Mouse (Mus musculus) gastrocnemius, postnatal 4 days (tissue): ENCODE data around the gene 1810055G02Rik. TPM values are rescaled to one million over a fixed set of nuclear protein-coding genes. Genes with fewer than 3 reads are reported as not detected.

ENCODE experiments used
- DNase-seq, 2 experiments: peaks; one replicate each; pipeline ENCODE4 v3.0.0; 2021 to 2022; ENCODE audit warnings: low spot score in 2 of 2, mixed read lengths in 2 of 2
- long read RNA-seq, 2 experiments: library from polyadenylated mRNA; stranded (forward); transcript quantifications; one replicate each; pipeline ENCODE4 v2.0.0; 2021
- total RNA-seq, 2 experiments: library from RNA; stranded (reverse); gene quantifications; 2 replicates each; pipeline ENCODE4 v1.2.3; 2021

1810055G02Rik gene
- 10 to 100 TPM; 29.8 to 29.9 TPM for total RNA-seq
- long read RNA-seq, experiment 1, transcript 1810055G02Rik-201 (4 exons, 1,882 nt), result major isoform, 14 of 25 reads
- long read RNA-seq, experiment 1, partial matches to known transcripts, result 1 of 25 reads
- long read RNA-seq, experiment 1, other reads (novel, unspliced or antisense), result 0 of 25 reads
- long read RNA-seq, experiment 2, transcript 1810055G02Rik-201 (4 exons, 1,882 nt), result major isoform, 19 of 30 reads
- long read RNA-seq, experiment 2, partial matches to known transcripts, result 1 of 30 reads
- long read RNA-seq, experiment 2, other reads (novel, unspliced or antisense), result 4 of 30 reads

- DNase-seq, result peak; percentile 97 to 98
These were observed at the start of gene 1810055G02Rik for GRCm38 (mm10) chr19:3708078-3709012. 1810055G02Rik (plus strand) TSS chr19:3708293.

DNA sequence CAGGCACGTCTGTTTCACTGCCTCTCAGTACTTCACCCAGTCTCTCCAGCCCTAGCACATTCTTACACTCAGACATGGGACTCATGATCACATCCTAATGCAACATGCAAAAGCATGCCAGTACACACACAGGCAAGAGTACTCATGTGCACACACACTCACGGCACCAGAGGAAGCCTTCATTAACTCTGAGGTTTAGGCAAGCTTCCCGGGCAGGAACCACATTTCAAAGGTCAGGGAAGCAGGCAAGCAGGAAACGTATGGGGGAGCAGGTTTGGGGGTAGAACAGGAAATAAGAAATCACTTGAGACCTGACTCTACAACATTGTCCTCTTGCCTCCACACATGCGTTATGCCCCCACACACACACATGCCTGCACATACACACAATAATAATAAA lies 42.6 kb upstream of the 1810055G02Rik start:
- DNase-seq, result no peak

- no peak for DNase-seq
These were observed 41.5 kb upstream of the 1810055G02Rik start for GRCm38 (mm10) chr19:3666632-3667031.

DNA sequence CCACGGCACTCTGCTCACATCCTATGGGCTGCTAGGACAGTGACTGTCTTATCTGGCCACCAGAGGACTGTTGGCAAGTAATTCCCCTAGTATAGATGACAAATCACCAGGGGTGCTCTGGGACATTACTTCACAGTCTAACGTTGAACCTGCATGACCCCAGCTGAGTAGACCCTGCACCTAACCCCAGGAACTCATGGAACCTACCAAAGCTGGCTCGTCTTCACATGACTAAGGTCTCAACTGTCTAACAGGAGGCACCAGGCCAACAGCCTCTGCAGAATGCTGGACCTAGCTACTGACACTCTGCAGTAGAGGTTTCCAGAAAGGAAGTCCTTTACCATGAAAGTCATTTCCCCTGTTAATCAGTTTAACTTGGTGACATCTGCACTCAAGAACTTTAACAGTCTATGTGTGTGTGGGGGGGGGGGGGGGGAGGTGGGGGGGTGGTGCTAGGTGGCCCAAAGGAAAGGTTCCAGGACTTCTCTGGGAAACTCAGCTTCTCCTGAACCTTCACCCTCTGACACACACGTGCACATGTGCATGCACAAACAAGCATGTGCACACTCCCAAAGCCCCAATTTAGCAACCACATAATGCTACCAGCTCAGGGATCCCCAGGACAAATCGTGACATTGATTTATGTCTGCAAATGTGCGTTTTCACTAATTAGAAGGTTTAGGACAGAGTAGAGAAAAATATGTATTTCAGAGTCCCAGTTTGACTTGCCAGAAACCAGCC lies 40.8 kb upstream of the 1810055G02Rik start:
- DNase-seq, result no peak

DNA sequence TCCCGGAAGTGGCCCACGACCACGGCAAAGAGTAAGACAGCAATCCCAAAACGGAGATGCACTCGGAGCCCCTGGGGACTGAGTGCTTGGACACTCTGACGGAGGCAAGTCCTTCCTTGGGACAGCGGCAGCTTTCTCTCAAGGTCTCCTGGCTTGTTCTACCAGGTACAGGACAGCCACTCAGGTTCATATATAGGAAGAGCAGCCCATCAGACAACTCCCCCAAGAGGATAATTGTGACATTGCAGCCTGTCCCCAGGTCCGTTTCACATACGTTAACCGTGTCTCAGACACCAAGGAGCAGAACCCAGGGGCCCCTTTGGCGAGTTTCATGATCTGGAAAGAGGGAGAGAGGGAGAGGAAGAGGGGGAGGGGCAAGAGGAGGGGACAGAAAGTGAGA lies 40.1 kb upstream of the 1810055G02Rik start:
- no peak for DNase-seq

- DNase-seq, result no peak
These were observed 39.5 kb upstream of the 1810055G02Rik start for GRCm38 (mm10) chr19:3668551-3668950.

DNA sequence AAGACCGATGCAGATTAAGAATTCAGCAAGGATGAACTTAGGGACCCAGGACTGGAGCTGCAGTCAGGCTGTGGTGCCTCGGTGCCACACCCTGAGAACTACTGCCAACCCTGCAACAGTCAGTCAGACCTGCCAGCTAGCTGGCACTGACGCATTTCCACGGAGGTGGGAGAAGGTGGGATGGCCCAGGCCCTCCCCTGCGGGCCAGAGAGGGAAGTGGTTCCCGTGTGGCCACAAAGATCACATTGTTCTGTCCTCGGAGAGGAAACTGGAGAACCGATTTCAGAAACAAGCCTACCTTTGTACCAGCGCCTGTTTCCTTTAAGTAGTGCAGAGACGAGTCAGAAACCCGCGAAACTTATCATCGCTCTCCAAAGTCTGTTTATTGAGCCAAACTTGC lies 39.0 kb upstream of the 1810055G02Rik start:
- no peak for DNase-seq

DNA sequence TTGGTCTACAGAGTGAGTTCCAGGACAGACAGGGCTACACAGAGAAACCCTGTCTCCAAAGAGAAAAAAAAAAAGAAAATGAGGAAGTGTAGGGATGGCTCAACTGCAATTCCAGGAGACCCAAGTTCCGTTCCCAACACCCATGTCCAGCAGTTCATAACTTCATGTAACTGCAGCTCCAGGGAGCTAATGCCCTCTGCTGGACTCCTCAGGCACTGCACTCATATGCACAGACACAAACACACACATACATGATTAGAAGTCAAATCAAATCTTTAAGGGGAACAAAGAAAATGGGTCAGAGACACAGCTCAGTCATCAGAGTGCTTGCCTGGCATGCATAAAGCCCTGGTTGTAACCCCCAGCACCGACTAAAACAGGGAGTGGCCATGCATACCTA lies 34.9 kb upstream of the 1810055G02Rik start:
- no peak for DNase-seq

GRCm38 (mm10) chr19:3674122-3674855 lies 33.8 kb upstream of the 1810055G02Rik start:
- DNase-seq, result no peak

DNA sequence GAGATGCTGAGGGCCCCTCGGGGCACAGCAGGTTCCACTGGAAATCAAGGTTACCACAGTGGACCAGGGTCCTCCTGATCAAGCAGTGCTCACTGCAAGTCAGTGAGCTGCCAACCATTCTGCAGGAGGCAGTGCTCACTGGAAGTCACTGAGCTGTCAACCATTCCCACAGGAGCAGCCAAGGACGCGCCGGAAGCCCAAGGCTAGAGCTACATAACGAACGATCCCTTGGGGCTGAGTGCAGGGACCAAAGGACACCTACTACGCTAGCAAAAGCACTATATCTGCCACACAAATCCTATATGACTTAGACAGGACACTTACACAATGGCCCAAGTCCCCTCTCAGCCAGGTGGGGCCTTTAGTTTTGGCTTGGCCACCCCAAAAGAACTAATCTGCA lies 27.4 kb upstream of the 1810055G02Rik start:
- DNase-seq, result no peak

GRCm38 (mm10) chr19:3681310-3681934 lies 26.7 kb upstream of the 1810055G02Rik start:
- peak; percentile 78 to 90 for DNase-seq

GRCm38 (mm10) chr19:3684414-3684813 lies 23.7 kb upstream of the 1810055G02Rik start:
- DNase-seq, result no peak

DNA sequence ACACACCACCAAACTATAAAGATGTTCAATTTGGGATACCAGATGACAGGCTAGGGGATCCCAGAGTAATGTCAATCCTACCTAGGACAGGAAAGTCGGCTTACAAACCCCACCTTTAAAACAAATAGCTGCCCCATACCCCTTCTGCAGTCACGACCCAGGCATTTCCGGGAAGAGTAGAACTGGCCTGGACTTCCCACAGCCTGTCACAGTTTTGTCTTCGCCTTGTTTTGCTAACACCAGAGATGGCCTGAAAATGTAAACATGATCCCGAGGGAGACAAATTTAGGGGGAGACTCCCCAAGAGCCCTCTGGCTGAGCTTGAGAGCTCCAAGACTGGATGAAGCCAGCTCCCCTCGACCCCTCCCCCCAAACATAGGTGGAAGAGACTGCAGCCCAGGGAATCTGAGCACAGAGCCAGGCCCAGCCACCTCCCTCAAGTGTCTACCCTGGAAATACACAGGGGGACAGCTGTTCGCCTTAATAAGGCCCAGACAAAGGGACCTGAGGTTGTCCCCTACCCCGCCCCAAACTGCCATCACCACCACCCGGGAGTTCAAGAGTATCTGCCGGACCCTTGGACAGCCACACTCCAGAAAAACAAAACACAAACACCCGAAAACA lies 23.0 kb upstream of the 1810055G02Rik start:
- no peak for DNase-seq

- peak in 1 of 2 experiments; percentile 62 for DNase-seq
These were observed 22.4 kb upstream of the 1810055G02Rik start for GRCm38 (mm10) chr19:3685611-3686214.

DNA sequence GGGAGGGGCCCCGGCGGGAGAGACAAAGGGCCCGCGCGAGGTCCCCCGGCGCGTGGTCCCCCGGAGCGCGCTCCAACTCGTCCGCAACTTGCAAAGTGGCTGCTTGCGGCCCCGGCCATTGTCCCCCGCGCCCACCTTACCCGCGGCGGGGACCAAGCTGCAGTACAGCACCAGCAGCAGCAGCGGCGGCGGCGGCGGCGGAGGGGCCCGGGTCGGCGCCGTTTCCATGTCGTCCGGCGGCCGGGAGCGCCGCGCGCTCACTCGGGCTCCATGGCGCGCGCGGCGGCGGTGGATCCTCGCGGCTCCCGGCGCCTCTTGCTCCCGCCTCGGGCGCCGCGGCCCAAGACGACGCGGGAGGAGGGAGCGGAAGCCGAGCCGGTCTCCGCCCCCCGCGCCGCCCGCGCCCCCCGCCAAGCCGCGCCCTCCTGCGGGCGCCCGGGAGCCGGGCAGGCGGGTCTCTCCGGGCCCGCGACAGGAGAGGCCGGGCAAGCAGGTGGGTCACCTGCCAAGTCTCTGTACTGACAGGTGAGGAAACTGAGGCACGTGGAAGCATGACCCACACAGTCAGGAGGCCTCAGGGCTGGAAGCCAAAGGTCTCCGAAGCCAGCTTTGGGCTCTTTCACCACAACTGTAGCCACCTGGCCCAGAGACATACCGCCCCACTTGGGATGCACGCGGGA lies 21.7 kb upstream of the 1810055G02Rik start, which contains the start of gene Lrp5:
Lrp5 (minus strand) TSS at position 350 of the 680 bp plus-strand sequence.
- DNase-seq, result peak; percentile 46 to 67

DNA sequence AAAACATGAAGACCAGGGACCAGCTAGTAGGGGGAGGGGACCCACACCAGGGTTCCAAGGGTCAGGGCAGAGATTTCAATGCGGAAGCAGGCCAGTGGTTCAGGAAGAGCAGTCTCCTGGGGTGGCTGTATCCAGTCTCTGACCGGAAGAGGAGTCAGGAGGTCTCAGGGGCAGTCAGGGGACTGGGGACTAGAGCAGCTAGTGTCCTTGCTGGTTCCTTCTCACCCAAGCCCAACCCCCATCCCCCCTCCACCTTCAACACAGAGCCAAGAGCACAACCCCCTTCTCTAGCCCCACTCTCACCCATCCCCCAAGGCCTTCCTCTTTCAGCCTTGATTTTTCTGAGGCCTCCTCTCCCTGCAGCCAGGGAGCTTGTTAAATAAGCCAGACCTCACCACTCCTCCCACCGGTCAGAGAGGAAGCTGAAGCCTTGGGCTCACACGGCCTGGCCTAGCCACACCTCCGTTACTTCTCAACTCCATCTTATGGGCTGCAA lies 20.4 kb upstream of the 1810055G02Rik start:
- DNase-seq, result no peak

GRCm38 (mm10) chr19:3691337-3691736 lies 16.8 kb upstream of the 1810055G02Rik start:
- no peak for DNase-seq

GRCm38 (mm10) chr19:3692414-3693145 lies 15.5 kb upstream of the 1810055G02Rik start:
- no peak for DNase-seq
